Mouse (Mus musculus) olfactory bulb, adult 2 months (tissue): ENCODE measurements around the gene Nup93.

Source experiments
- CTCF ChIP-seq: fragments of 200-500 bp; IDR thresholded peaks from 2 replicates; pipeline ENCODE4 v1.5.1; 2012; ENCODE audit warnings: low read depth, mild to moderate bottlenecking, low read length, moderate library complexity; ENCODE audit not compliant: insufficient read depth
- POLR2A ChIP-seq: fragments of 200-500 bp; IDR thresholded peaks from 2 replicates; pipeline ENCODE4 v1.6.1; 2012; ENCODE audit warnings: mild to moderate bottlenecking, low read depth, low read length, moderate library complexity; ENCODE audit not compliant: insufficient read depth

- TF ChIP-seq POLR2A (no peak), CTCF (no peak)
Observed at GRCm38 (mm10) chr8:94209639-94210038, 4.7 kb upstream of the Nup93 start.
